Mouse (Mus musculus): ENCODE results near the gene Scrn3.

Gene Scrn3

GRCm38 (mm10) chr2:73319218-73319617 lies 6.8 kb downstream of the Scrn3 start:
- DNase-seq, result no peak

DNA sequence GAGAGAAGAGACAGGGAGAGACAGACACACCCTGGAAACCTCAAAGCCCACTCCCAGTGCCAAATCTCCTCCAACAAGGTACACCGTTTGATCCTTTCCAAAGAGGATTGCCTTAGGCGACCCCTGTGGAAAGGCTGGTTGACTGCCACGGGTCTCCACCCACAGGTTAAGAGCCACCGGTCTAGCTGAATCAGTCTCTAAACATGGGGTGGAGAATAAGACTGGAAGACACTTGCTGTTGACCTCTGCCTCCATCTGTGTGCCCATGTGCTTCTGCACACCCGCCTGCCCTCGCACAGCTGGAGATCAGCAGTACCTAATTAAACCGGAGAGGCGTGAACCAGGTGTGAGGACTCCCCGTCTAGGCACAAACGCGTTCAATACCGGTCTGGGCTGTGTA lies 10.6 kb downstream of the Scrn3 start:
- DNase-seq, result no peak

GRCm38 (mm10) chr2:73325871-73326270 lies 13.5 kb downstream of the Scrn3 start:
- DNase-seq, result no peak

DNA sequence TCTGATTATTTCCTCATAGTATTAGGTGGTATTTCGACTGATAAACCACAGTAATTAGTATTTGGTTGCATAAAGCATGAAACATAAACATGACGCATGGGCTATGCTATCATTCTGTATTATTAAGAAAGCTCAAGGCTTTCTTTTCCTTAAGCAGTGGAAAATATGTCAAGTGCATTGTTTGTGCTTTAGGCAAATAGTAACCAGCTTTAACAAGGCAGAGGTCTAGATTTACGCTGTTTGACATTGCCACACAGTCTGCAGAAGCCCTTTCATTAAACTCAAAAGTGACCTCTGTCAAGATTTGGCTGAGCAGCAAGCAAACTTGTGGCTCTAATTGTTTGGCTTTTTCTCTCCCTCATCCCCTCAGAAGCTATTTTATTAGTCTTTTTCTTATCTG lies 23.5 kb downstream of the Scrn3 start:
- no peak for DNase-seq

GRCm38 (mm10) chr2:73338415-73338814 lies 26.0 kb downstream of the Scrn3 start:
- DNase-seq, result no peak

GRCm38 (mm10) chr2:73343701-73344100 lies 31.3 kb downstream of the Scrn3 start:
- no peak for DNase-seq

DNA sequence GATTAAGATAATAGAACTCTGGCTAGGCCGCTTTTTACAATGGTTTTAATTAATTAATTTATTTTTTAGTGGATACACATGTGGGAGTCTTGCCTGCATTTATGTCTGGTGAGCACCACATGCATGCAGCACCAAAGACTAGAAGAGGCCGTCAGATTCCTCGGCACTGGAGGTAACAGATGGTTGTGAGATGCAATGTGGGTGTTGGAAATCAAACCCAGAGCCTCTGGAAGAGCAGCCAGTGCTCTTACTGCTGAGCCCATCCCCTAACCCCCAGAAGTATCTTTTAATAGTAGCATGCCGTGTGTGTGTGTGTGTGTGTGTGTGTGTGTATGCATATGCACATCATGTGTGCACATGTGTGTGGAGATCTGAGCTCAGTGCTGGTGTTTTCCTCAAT lies 32.8 kb downstream of the Scrn3 start:
- DNase-seq, result no peak

- DNase-seq, result no peak
These were observed 34.1 kb downstream of the Scrn3 start for GRCm38 (mm10) chr2:73346345-73347086.

DNA sequence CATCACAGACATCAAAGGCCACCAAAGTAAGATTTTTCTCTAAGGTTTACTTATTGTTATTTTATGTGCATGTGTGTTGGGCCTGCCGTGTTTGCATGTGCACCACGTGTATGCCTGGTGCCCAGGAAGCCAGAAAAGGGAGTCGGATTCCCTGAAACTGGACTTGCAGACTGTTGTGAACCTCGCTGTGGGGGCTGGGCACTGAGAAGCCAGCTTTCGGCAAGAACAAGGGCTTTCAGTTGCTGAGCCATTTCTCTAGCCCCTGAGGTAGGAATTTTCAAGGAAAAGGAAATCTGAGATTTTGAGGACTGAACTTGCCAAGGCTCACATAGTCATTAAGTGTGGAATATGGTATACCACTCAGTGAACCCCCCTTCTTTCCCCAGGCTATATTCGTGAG lies 34.7 kb downstream of the Scrn3 start:
- no peak for DNase-seq

DNA sequence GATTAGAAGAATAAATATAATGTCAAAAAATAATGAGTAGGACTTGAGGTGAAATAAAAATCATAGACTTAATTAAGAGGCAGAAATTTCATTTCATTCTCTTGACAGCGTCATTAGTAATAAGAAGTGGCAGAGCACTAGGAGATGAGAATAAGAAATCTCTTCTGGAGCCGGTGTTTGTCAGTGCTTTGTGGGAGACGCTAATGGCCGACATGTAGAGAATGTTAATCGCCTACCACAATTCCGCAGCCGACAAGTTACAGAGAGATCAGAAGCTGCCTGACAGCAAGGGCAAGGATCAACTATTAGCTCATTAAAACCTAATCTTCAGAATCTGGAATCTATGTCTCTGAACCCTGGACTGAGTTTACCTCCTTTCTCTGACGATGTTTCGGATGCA lies 35.4 kb downstream of the Scrn3 start:
- no peak for DNase-seq

- no peak for DNase-seq
These were observed 35.8 kb downstream of the Scrn3 start for GRCm38 (mm10) chr2:73348221-73348620.

DNA sequence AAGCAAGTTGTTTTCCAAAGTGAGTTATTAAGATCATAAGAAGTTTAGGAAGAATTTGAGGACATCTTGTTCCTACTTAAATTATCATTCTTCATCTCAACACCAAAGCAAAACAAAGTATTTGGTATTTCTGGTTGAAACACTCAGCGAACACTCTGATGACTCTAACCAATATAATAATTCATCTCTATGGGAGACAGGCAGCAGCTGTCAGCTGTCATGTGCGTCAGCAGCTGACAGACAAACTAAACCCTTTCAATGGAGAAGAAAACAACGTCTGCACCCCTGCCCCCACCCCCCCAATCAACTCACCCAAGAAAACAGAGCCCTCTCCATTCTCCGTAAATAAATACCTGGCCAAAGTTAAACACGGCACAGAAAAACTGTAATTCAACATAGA lies 39.1 kb downstream of the Scrn3 start:
- no peak for DNase-seq

DNA sequence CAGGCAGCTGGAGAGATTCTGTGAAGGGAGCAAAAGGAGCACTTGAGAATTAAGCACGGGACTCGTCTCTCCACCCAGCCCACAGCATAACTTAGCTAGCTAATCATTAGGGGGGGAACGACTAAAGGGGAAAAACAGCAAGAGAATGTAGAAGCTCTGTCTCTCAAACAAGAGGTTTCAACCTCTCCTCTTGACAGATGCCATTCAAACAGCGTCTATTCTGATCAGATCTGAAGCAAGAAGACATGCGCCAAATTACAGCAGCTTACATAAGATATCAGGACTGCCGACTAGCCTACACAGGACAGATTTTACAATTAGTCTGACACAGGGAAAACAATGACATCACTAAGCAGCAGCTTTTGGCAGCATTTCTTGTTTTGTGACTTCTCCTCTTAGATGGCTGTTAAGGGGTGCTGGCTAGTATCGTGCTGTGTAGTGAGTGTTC lies 39.5 kb downstream of the Scrn3 start:
- DNase-seq, result no peak

- no peak for DNase-seq
These were observed 44.6 kb downstream of the Scrn3 start for GRCm38 (mm10) chr2:73357004-73357403.

DNA sequence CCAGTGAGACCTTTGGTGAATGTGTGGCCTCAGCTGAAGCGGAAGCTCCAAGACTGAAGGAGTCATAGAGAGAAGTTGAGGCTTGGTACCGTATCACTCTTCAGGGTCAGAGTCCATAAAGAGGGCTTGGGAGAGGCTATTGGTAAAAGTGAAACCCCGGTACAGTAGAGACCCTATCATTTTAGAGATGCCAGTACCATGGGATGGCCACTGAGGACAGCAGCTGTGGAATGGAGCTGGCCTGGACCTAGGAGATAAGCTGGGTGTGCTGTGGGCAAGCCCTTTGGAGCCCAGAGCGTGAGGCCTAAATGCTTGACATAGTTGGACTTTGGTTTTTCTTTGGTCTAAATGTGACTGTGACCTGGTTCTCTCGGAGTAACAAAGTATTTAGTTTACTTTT lies 47.5 kb downstream of the Scrn3 start:
- DNase-seq, result no peak

DNA sequence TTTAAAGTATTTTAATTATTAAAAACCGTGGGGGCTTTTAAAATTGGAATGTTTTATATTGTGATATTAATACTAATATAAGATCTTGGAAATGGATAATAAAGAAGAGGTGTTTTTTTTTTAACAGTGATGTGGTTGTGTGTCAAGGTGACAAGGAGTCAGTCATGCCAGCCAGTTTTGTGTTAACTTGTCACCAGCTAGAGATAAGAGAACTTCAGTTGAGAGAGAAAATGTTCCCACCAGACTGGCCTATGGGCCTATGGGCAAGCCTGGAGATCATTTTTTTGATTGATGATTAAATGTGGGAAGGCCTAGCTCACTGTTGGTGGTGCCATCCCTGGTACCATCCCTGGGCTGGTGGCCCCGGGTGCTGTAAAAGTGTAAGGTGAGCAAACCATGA lies 48.1 kb downstream of the Scrn3 start:
- no peak for DNase-seq

DNA sequence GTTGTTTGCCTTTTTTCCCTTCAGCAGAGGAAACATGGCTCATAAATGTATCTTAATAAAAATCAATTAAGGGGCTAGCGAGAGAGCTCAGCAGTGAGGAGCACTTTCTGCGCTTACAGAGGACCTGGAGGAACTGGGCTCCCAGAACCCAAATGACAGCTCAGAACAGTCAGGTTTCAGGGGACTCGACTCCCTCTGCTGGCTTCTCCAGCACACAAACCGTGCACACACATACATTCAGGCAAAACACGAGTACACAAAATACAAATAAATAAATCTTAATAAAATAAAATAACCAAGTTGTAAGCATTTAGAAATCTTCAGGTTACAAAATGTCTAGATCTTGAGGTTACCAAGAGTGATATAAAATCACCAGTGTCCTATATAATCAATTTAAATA lies 51.0 kb downstream of the Scrn3 start:
- DNase-seq, result no peak

DNA sequence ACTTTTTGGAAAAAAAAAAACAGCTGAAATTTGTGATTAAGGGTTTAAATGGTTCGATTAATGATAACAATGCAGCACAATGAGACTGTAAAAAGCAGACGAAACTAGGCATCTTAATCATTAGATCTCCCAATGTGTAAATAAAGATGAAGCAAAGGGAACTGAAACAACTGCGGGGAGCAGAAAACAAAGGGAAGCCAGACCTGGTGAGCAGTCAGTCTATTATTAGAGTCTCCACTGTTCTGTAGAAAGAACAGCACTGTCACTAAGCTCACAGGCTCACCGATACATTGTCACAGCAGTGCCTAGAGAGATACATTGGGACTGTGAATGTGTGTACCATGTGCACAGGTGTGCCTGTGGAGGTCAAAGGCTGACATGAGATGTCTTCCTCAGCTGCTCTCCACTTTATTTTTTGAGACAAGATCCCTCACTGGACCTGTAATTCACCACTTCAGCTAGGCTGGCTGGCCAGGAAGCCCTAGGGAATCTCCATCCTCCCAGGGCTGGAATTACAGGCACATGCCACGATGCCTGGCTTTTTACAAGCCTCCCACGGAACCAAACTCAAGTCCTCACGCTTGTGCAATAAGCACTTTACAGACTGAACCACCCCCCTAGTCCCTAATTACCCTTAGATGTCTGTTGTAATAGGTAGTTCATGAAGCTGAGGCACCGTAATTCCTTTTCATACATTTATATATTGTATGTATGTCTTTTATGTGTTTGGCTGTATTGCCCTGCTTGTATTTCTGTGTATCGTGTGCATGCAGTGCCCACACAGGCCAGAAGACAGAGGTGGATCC lies 59.3 kb downstream of the Scrn3 start:
- DNase-seq, result no peak

DNA sequence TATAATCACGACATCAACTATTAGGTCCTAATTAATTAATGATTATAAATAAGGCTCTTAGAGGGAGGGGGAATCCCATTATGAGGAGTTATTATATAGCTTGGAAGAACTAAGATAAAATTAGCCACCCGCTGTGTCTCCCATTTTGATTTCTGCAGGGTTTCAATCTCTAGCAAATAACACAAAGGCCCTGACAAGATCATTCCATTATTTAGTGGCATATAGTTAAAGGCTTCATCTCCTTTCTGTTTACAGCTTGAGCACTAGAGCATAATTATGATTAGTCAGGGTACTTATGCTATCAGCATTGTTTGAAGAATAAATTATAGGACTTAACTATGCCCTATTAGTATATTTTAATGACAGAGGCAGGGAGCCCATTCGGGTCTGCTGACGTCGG lies 65.9 kb downstream of the Scrn3 start:
- no peak for DNase-seq

DNA sequence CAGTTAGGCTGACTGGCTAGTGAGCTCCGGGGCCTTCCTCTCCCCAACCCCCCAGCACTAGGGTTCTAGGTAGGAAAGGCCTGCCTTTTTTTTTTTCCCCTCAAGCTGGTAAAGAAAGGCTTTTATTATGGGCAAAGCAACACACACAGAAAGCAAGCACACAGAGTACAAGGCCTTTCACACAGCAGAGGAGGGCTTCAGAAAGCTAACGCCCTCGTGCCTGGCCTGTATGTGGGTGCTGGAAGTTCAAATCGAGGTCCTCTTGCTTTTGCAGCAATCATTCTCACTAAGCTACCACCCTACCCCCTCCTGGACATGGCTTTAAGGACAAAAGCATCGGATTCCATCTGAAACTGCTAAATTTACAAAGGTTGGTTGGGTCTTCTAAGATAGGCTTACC lies 67.3 kb downstream of the Scrn3 start:
- no peak for DNase-seq

DNA sequence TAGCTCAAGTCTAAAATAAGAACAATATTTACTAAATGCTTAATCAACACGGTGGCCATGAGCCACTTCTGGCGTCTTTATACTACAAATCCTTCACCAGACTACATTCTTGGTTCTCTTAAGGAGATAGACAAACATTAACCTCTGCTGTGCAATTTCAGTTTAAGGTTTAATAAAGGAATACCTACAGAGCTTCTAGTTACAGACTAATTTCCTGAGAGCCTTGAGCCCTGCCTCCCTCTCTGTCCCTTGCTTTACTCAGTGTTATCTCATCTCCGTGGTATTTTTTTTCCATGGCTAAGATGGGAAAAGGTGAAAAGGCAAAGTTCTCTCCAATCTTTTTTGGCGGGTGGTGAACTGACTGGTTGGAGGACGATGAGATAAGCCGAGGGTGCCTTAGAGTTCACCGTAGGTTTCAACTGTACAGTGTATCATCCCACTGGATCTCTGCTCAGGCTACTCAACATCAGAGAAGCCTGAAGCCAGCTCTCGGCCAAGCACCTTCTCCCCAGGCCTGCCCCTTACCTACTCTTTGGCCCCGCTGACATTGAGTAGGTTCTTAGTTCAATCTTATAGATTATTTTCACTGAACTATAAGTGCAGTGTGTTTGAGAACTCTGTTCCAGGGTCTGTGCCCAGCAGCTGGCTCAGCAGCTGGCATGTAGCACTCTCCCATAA lies 68.0 kb downstream of the Scrn3 start:
- no peak for DNase-seq

DNA sequence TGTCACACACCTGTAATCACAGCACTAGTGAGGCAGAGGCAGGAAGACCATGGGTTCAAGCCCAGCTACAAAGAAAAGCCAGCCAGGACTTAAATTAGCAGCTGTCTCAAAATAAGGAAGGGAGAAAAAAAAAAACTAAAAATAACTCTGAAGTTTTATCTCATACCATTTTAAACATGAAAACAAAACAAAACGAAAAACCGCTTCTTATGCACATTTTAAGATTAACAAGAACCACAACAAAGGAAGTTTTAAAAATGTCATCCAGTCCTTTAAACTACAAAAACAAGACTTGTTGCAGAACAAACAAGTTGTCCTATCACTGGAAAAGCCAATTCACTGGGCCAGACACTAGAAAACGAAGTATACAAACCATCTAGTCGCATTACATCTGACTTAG lies 72.8 kb downstream of the Scrn3 start:
- no peak for DNase-seq

DNA sequence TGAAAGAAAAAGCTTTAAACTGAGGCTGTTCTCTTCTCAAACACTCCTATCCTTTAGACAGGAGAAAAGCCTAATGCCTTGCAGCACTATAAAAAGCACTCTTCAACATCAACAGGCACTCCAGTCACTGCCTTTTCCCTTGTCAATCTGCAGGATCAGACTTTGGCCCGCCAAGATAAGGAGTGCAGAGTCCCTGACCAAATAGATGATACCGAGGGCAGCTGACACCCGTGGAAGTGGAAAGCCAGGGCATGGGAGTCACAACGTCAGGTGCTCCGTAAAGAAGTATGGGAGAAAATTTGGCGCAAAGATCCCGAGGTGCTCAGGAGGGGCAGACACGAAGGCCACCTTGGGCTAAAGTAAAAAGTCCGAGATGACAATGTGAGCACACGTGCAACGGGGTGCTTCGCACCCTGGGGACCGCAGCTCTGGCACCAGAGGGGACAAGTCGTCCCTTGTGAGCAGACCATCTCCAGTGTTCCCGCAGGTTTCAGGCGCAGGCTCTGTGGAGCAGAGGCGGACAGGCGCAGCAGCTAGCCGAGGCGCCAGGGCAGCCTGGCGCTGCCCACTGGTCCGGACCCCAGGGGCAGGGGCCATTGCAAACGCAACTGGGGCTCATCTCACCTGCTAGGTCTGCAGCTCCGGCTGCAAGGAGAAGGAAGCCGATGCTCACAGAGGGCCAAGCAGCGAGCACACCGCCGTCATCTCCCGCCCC lies 73.4 kb downstream of the Scrn3 start:
- DNase-seq, result no peak
